Mouse (Mus musculus) liver, embryonic 12.5 days (tissue): Measurements from ENCODE around the gene Msx3. TPM values are rescaled to one million over a fixed set of nuclear protein-coding genes. Genes with fewer than 3 reads are reported as not detected.

Source experiments
- ATAC-seq: fragments of 200-750 bp; cut with Nextera tagmentation; 2 replicates; pipeline ENCODE4 v1.8.0; 2017; ENCODE audit warnings: moderate number of reproducible peaks, mild to moderate bottlenecking, moderate library complexity
- H3K27ac ChIP-seq: fragments of 300-500 bp; sonication (generic); 2 replicates; pipeline ENCODE4 v1.5.1; 2016; ENCODE audit warnings: mild to moderate bottlenecking
- H3K27me3 ChIP-seq: fragments of 300-500 bp; sonication (generic); replicated peaks from 2 replicates; pipeline ENCODE4 v1.6.1; 2016; ENCODE audit warnings: mild to moderate bottlenecking, moderate library complexity
- H3K36me3 ChIP-seq: fragments of 300-500 bp; sonication (generic); 2 replicates; pipeline ENCODE4 v1.6.1; 2016; ENCODE audit warnings: mild to moderate bottlenecking, moderate library complexity
- H3K4me1 ChIP-seq: fragments of 300-500 bp; sonication (generic); 2 replicates; pipeline ENCODE4 v1.6.1; 2016
- H3K4me2 ChIP-seq: fragments of 300-500 bp; sonication (generic); 2 replicates; pipeline ENCODE4 v1.6.1; 2016; ENCODE audit warnings: mild to moderate bottlenecking, moderate library complexity
- H3K4me3 ChIP-seq: fragments of 300-500 bp; sonication (generic); 2 replicates; pipeline ENCODE4 v1.5.1; 2016; ENCODE audit warnings: mild to moderate bottlenecking, moderate library complexity
- H3K9ac ChIP-seq: fragments of 300-500 bp; sonication (generic); 2 replicates; pipeline ENCODE4 v1.6.1; 2016; ENCODE audit warnings: mild to moderate bottlenecking, moderate library complexity
- H3K9me3 ChIP-seq: fragments of 300-500 bp; sonication (generic); replicated peaks from 2 replicates; pipeline ENCODE4 v1.6.1; 2016; ENCODE audit warnings: mild to moderate bottlenecking, moderate library complexity
- WGBS: fragments of 180-500 bp; shearing (Covaris S2); methylation state at CpG from one replicate; pipeline ENCODE4 v1.1.7; 2016; ENCODE audit not compliant: insufficient replicate concordance; 5-methylcytosine and 5-hydroxymethylcytosine counted together
- polyA plus RNA-seq: library from polyadenylated mRNA; unstranded; fragments of >200 nt; fragmentation: Nextera tagmentation; extraction: Ambion mirVana; gene quantifications from 2 replicates; pipeline ENCODE4 v1.2.1, GENCODE M21; 2016

Msx3 gene
- polyA plus RNA-seq, 1 experiment from 2014 or later, result not detected

DNA sequence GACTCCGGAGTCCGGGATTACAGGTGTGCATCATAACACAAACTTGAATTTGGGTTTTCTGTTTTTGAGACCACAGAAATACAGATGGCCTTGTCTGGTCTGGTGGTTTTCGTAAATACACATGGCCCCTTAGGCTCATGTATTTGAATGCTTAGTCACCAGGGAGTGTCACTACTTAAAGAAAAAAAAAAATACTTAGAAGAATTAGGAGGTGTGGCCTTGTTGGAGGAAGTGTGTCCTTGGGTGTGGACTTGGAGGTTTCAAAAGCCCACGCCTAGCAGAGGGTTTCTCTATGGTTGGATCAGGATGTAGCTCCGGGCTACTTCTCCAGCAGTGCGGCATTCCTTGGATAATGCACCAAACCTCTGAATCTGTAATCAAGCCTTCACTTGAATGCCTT is 28.8 kb upstream of the Msx3 start:
- Histone ChIP-seq H3K9ac (no peak overlapping the region), H3K27me3 (peaks cover 41% of the 10 kb centered on the region), H3K4me1 (0 out of 2 replicates have a peak, but pooled peaks cover 4% of the 10 kb centered on the region), H3K27ac (no peak overlapping the region), H3K4me2 (no peak overlapping the region), H3K36me3 (no peaks in the 10 kb centered on the region), H3K4me3 (no peak overlapping the region), H3K9me3 (no peaks in the 10 kb centered on the region)
- ATAC-seq, result no peak
- WGBS, result 54% methylated on average over 6 of the region's 6 CpGs

DNA sequence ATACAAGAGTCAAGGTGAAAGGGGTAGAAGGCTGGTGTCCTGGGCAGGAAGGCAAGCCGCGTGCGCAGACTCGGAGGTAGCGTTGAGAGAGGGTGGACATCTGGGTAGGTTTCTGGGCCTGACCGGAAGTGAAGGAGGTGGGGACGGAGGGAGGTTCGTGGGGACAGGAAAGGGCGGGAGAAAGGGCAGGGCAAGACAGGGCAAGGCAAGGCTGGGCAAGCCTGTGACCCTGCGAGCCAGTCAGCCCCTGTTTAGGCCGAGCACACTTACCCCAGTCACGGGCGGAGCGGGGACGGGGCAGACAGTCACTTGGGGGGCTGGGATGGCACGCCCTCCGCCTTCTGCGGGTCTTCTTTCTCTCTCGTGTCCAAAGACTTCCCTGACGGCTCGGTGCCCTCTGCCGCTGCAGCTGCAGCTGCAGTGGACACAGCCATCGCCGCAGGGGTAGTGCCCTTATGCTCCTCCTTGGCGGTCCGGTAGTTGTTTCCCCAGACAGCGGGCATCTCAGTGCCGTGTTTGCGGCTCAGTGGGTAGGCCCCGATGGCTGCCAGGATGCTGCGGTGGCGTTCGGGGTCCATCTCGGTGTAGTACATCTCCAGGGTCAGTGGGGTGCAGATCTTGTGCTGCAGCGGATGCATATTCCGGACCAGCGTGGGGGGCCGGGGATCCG is 21.3 kb upstream of the Msx3 start:
- Histone ChIP-seq H3K36me3 (no peaks in the 10 kb centered on the region), H3K4me2 (peak overlapping the region; percentile 55), H3K27me3 (peaks cover 46% of the 10 kb centered on the region), H3K9ac (no peak overlapping the region), H3K4me3 (peak overlapping the region; percentile 16; the same call in 1 of the 2 replicates), H3K4me1 (no peaks in the 10 kb centered on the region), H3K27ac (no peak overlapping the region), H3K9me3 (no peaks in the 10 kb centered on the region)
- WGBS, result 22% methylated on average over 39 of the region's 39 CpGs
- peak; percentile 24; the same call in 1 of the 2 replicates for ATAC-seq

DNA sequence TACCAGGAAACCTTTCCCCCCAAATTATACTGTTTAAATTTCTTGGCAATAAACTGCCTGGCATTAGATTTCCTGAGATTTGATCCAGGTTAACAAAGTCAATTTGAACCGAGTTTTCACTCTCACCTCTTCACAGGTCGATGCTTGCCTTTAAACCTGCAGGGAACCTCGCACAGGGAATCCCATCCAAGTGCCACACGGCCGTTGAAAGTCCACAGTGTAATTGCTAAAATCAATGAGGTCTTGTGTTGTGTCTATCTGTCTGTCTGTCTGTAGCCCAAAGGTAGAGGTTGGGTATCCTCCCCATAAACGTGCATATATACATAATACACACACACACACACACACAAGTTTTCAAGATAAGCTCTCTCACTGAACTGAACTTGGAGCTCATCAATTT is 18.5 kb upstream of the Msx3 start:
- peaks cover 65% of the 10 kb centered on the region for H3K27me3 ChIP-seq
- no peak overlapping the region for H3K9ac ChIP-seq
- no peaks in the 10 kb centered on the region for H3K9me3 ChIP-seq
- H3K4me3 ChIP-seq, result no peak overlapping the region
- WGBS, result 39% methylated on average over 6 of the region's 6 CpGs
- no peak overlapping the region for H3K27ac ChIP-seq
- H3K4me2 ChIP-seq, result no peak overlapping the region
- no peaks in the 10 kb centered on the region for H3K4me1 ChIP-seq
- no peak for ATAC-seq
- H3K36me3 ChIP-seq, result no peaks in the 10 kb centered on the region

DNA sequence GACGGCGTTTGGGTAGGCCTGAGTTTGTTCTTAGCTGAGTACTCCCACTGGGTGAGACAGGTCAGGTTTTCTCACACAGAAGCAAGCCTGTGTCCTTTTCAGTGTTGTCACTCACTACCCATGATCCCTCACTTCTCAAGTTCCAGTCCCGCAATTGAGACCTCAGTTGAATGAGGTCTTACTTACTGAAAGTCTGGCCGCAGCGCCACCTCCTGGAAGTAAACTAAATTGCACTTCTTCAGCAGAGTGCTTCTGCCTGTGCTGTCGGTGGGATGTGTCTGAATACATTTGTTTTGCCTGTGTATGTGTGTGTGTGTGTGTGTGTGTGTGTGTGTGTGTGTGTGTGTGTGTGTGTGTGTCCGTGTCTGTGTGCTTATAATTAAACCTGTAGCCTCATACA is 14.2 kb upstream of the Msx3 start:
- ATAC-seq, result no peak
- Histone ChIP-seq H3K9me3 (no peaks in the 10 kb centered on the region), H3K36me3 (no peaks in the 10 kb centered on the region), H3K4me1 (no peaks in the 10 kb centered on the region), H3K27me3 (peaks cover 83% of the 10 kb centered on the region), H3K27ac (no peak overlapping the region), H3K9ac (no peak overlapping the region), H3K4me2 (no peak overlapping the region), H3K4me3 (no peak overlapping the region)
- 16% methylated on average over 7 of the region's 7 CpGs for WGBS

DNA sequence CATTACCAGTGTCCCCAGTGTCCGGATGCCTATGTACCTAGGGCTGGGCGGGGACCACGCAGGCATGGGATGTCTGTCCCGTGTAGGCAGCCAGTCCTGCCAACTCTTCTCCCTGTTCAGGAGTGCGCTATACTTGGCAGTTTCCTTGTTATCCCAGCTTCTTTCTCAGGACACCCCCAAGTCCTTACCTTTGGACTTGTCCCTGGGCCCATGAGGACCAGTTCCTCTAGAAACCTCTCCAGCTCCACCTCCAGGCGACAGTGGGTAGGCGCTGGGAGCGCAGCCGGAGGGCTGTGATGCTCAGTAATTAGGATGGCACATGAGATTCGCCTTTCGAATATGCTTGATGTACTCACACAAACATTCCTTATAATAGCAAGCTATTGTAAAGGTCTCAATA is 13.4 kb upstream of the Msx3 start:
- no peak overlapping the region for H3K9ac ChIP-seq
- peaks cover 91% of the 10 kb centered on the region for H3K27me3 ChIP-seq
- no peaks in the 10 kb centered on the region for H3K4me1 ChIP-seq
- no peaks in the 10 kb centered on the region for H3K36me3 ChIP-seq
- no peak overlapping the region for H3K4me2 ChIP-seq
- ATAC-seq, result 0 out of 2 replicates have a peak, but pooled peaks have one; percentile 17
- H3K4me3 ChIP-seq, result no peak overlapping the region
- H3K9me3 ChIP-seq, result no peaks in the 10 kb centered on the region
- 17% methylated on average over 11 of the region's 11 CpGs for whole genome bisulfite sequencing
- no peak overlapping the region for H3K27ac ChIP-seq

DNA sequence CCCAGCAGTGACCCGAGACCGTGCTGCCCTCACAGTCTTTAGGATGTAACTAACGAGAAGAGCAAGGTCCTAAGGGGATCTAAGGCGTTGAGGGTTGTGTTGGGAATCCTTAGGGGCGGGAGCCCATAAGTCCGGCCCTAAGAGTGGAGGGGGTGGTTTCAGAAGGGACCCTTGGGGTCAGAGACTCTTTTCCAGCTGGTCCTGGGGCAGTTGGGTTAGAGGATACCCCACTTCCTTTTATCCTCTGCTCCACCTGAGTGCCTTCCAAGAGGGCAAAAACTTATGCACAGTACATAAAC is 12.9 kb upstream of the Msx3 start:
- Histone ChIP-seq H3K27ac (no peak overlapping the region), H3K4me3 (no peak overlapping the region), H3K9ac (no peak overlapping the region), H3K9me3 (no peaks in the 10 kb centered on the region), H3K4me2 (no peak overlapping the region; the same call in 1 of the 2 replicates), H3K4me1 (no peaks in the 10 kb centered on the region), H3K27me3 (peaks cover 96% of the 10 kb centered on the region), H3K36me3 (no peaks in the 10 kb centered on the region)
- WGBS, result 4% methylated on average over 6 of the region's 6 CpGs
- ATAC-seq, result no peak

DNA sequence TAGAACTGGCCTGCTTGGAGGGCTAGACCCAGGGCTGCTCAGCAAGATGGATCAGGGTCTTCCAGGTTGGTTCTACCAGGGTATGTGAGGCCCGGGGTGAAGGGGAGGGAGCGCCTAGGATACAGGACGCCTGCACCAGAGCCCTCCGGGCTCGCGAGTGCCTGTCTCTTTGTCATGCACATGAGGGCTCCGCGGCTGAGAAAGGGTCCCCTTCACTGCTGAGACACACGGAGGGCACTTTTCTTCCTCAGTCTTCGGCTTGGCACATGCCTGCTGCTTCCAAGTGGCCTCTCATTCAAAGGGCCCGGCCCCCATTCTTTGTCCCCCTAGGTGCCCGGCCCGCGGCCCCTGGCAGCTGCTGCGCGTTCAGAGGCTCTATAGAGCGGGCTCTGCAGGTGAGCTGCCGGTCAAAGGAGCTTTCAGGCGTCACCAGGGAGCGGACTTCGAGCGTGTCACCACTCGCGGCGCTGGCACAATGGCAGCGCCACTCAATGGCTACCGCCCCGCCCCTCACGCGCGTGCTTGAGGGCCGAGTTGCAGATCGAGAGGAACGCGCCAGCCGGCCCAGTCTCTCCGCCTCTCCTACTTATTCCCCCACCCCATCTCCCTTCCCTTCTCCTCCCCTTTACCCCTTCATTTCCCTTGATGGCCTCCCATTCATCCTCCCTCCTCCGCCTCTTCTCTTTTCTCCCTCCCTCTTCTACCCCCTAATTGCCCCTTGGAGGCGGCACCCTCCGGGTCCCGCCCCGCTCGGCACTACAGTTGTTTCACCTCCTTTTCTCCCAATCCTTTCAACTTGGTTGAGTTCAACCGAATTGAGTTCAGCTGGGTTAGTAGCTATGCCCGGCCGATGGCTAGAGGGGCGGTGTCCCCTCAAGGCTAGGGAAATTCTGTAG is 12.3 kb upstream of the Msx3 start:
- Histone ChIP-seq H3K4me1 (no peaks in the 10 kb centered on the region), H3K9ac (no peak overlapping the region), H3K27ac (no peak overlapping the region), H3K27me3 (peaks cover 99% of the 10 kb centered on the region), H3K4me3 (peak overlapping the region; percentile 20), H3K4me2 (peak overlapping the region; percentile 48), H3K36me3 (no peaks in the 10 kb centered on the region), H3K9me3 (no peaks in the 10 kb centered on the region)
- 3% methylated on average over 47 of the region's 47 CpGs for WGBS
- ATAC-seq, result no peak

DNA sequence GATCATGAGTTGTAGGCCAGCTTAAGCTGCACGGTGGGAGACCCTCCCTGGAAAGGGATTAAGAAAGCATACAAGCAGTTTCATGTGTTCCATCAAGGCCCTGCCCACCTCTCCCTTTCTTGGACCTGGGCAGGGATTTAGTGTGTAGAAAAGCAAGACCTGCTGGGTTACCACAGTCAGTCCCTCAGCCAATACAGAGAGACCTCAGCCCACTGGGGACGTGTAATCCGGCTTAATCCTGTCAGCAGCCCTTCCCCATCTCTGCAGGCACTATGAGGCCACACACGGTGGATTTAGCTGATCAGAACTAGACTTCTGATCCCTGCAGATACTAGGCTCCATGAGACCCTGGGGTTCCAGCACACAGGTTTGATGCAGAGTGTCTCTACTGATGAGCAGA is 10.7 kb upstream of the Msx3 start:
- ATAC-seq, result no peak
- H3K9me3 ChIP-seq, result no peaks in the 10 kb centered on the region
- no peaks in the 10 kb centered on the region for H3K4me1 ChIP-seq
- no peak overlapping the region for H3K4me2 ChIP-seq
- no peak overlapping the region for H3K27ac ChIP-seq
- 17% methylated on average over 4 of the region's 4 CpGs for WGBS
- no peak overlapping the region for H3K9ac ChIP-seq
- peaks cover 99% of the 10 kb centered on the region for H3K27me3 ChIP-seq
- no peak overlapping the region for H3K4me3 ChIP-seq
- H3K36me3 ChIP-seq, result no peaks in the 10 kb centered on the region

- Histone ChIP-seq H3K27ac (no peak overlapping the region), H3K9me3 (no peaks in the 10 kb centered on the region), H3K9ac (no peak overlapping the region), H3K27me3 (peaks cover 100% of the 10 kb centered on the region), H3K4me2 (peak overlapping the region; percentile 58), H3K4me3 (no peak overlapping the region), H3K4me1 (no peaks in the 10 kb centered on the region), H3K36me3 (no peaks in the 10 kb centered on the region)
- no peak for ATAC-seq
- 24% methylated on average over 7 of the region's 7 CpGs for WGBS
Measured at GRCm38 (mm10) chr7:140058528-140058927, 9.6 kb upstream of the Msx3 start.

GRCm38 (mm10) chr7:140057413-140058407 is 8.8 kb upstream of the Msx3 start:
- H3K4me2 ChIP-seq, result peak overlapping the region; percentile 58
- no peaks in the 10 kb centered on the region for H3K9me3 ChIP-seq
- peak overlapping the region; percentile 37 for H3K4me3 ChIP-seq
- no peak for ATAC-seq
- H3K4me1 ChIP-seq, result no peaks in the 10 kb centered on the region
- no peak overlapping the region for H3K27ac ChIP-seq
- H3K27me3 ChIP-seq, result peaks cover 100% of the 10 kb centered on the region
- 4% methylated on average over 53 of the region's 53 CpGs for WGBS
- H3K9ac ChIP-seq, result no peak overlapping the region
- no peaks in the 10 kb centered on the region for H3K36me3 ChIP-seq

DNA sequence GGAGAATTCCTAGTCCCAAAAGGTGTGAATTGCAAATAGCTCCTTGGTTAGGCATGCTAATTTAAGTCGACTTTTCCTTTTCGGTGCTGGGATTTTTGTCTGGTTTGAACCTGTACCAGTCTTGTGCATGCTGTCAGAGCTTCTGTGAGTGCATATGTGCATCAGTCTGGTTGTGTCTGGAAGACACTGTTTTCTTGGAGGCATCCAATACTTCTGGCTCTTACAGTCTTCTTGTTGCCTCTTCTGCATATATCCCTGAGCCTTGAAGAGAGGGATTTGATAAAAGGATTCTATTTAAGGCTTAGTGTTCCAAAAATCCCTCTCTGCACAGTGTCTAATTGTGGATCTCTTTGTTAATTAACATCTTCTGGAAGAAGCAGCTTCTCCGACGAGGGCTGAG is 5.2 kb upstream of the Msx3 start:
- no peaks in the 10 kb centered on the region for H3K36me3 ChIP-seq
- ATAC-seq, result no peak
- WGBS, result 66% methylated on average over 4 of the region's 4 CpGs
- no peak overlapping the region for H3K9ac ChIP-seq
- H3K9me3 ChIP-seq, result no peaks in the 10 kb centered on the region
- H3K4me3 ChIP-seq, result no peak overlapping the region
- H3K27me3 ChIP-seq, result peaks cover 100% of the 10 kb centered on the region
- H3K4me1 ChIP-seq, result peaks cover 5% of the 10 kb centered on the region
- no peak overlapping the region for H3K4me2 ChIP-seq
- no peak overlapping the region for H3K27ac ChIP-seq
